Mouse (Mus musculus) induced T-regulatory cell, adult 2 months (primary cell): ENCODE measurements at regions not wholly inside any gene's neighbourhood (a gene's known extent, or its start where the extent isn't known, plus 50 kb on each side); places are given as distances from the start of the nearest gene placed in this dataset.

ENCODE experiments used
- DNase-seq: peaks from one replicate; pipeline ENCODE4 v3.0.0-alpha.2; 2012; ENCODE audit warnings: low read depth

DNA sequence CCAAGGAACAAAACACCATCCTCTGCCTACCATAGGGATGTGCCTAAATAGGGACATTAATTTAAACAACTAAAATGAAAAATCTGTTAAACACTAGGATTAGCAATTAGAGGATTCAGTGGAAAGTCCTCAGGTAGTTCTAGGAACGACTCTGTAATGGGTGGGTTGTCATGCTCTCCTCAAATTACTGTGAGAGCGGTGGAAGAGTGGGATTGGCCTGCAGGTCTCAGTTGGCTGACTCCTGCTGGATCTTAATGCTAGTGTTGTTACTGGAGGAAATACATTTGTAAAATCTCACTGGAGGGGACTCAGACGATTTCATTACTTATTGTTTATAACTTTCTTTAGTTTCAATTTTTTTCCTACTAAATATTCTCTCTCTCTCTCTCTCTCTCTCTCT lies 525.6 kb upstream of the 4930452B06Rik start:
- DNase-seq: no peak

DNA sequence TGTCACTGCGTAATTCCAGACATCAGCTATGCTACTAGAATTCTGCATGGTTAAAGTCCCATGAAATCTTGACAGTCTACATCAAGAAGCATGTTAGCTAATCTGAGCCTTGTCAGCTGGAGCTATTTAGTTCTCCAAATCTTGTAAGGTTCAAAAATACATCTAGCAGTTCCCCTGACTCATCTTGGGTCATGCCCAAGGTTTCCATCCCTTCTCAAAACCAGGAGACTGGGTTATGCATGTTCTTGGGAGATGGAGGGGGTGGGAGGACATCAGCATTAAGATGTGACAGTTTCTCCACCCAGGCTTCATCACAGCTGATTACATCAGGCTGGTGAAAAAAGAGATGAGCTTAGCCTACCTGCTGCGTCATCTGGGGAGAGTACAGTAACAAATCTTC lies 495.3 kb upstream of the 4930452B06Rik start:
- no peak for DNase-seq

DNA sequence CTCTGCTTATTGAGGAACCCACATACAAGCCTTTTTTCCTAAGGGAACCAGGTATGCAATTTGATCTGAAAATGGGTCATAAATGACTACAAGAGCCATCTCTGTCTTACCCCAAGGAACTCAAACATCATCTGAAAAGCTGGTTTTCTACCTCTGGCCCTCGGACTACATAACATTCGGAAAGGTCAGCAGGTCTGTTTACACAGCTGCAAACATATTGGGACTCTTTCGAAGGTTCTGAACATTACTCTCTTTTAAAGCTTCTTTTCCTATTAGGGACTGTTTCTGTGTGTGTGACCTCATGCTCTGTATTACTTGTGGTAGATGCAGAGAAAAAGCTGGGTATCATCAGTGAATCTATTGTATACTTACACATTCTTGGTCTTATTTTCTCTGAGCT lies 491.9 kb upstream of the 4930452B06Rik start:
- DNase-seq: no peak

DNA sequence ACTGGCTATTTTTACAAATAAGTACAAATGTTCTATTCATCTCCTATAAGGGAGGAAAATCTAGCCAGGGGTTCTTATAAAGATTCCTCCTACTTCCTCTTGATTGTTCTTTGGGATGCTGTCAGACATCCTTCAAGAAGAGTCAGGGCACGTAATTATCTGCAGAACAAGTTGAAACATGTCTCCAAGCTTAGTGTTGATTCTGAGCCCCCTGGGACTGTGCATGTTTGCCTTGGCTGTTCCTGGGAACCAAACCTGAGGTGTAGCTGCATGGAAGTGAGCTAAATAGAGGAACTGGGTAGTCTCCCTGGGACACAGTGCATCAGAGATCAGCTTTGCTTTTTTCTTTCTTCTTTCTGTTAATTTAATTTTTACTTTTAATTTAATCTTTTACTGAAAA lies 484.8 kb upstream of the 4930452B06Rik start:
- no peak for DNase-seq

DNA sequence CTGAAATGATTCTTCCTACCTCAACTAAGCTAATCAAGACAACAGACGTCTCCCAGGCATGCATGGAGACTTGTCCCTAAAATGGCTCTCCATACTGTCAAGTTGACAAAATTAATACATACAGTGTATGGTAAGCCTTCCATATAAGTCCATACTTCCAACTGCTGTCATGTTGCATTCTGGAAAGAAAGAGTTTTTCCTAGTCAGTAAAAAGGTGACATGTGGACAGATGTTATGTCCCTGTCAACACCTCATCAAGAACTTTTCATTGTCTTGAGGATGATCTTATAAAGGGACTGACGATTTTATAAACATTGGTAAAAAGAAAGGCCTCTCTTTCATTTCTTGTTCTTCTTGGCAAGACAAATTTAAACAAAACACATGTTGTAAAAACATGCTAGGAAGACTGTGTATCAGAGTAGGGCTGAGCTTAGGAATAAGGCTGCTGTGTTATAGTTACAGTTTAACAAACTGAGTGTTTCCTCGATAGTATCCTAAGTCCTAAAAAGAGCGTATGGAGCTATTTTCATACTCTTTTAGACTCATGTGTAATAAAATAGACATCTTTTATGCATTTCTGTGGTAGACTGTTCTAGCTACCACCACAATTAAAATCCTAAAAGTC lies 480.7 kb upstream of the 4930452B06Rik start:
- DNase-seq: no peak

DNA sequence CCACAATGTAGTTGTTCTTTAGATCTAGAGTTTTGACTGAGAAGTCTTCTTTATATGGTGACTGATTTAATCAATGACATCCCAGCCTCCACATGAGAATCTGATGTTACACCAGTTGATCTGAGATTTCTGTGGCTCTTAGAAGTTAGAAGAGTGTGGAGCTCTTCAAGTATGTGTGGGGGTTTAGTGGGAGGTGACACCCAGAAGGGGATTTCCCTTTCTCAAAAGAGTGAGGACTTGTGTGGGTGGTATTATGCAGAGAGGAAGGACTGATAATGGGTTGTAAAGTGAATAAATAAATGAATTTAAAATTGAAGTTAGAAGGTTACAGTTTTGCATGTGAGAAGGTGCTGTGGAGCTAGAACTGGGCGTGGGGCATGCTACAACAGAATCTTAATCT lies 439.7 kb upstream of the 4930452B06Rik start:
- no peak for DNase-seq

DNA sequence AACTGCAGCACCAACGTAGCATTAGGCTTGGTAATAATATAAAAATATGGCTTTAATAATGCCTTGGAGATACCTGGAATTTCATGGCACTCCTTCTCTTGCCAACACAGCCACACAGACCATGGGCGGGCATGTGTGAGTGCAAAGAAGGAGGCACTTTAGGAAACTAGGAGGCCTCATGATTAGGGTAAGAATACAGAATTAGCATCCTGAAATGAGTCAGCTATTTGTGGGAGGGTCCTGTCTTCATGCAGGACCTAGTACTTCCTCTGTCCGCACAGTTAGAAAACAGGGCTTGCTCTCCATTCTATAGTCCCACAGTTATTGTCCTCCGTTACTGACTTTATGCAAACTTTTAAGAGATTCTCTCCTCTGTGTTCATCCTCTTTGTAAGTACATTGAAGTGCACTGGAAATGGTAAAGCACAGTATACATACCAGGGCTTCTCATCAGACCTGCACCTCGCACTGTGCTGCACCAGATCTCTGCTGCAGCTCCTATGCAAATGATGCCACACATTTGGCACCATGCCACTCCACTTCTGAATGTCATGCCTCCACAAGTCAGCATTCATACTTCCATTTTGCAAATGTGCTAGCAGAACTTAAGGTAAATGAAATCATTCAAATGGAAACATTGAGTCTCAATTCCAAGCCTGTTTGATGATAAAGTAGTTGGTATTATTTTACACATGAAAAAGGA lies 423.7 kb upstream of the 4930452B06Rik start:
- no peak for DNase-seq

DNA sequence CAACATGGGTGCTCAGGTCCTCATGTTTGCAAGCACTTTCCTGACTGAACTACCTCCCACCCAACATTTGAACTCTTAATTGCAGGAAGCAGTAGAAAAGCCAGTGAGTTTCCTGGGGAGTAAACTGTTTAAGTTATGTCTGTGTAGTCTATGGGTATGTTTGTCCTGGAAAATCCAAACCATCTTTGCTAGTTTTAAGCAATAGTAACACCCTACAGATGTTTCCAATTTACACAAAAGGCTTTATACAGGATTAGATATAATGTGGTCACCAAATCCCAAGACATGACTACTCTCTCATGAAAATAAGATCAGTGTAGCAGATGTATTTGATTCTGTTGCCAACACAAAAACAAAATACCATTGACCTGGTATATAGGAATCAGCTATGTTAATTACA lies 421.1 kb upstream of the 4930452B06Rik start:
- no peak for DNase-seq

DNA sequence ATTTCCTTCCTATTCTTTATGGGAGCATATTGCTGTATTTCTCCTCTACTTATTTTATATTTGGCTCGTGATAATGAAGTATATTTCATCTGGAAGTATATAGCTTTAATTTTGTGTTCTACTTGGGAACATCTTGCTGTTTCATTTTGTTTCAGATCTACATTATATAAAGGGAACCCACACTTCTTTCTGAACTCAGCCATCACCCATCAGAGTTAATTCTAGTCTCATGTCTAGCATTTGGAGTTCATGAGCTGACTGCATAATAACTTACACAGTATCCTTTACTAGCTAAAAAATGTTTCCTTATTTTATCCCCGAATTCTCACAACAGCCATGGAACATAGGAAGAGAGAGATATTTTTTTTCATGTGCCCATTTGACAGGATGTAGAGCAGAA lies 413.6 kb upstream of the 4930452B06Rik start:
- DNase-seq: no peak

DNA sequence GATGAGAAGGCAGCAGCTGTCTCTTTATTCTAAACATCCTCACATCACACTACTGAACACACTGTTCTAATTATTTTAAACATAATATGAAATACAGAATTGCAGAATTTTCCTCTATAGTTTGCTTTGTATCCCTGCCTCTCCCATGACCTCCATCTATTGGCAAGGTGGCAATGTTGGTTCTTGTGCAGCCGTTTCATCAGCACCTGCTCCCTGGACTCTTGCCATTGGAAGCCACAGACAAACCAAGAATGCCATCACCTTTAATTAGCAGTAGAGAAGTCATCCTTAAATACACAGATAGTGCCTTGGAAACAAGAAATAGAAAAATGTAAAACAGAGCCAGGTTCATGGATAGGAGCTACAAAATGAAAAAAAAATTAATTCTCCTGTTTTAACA lies 413.0 kb upstream of the 4930452B06Rik start:
- no peak for DNase-seq

DNA sequence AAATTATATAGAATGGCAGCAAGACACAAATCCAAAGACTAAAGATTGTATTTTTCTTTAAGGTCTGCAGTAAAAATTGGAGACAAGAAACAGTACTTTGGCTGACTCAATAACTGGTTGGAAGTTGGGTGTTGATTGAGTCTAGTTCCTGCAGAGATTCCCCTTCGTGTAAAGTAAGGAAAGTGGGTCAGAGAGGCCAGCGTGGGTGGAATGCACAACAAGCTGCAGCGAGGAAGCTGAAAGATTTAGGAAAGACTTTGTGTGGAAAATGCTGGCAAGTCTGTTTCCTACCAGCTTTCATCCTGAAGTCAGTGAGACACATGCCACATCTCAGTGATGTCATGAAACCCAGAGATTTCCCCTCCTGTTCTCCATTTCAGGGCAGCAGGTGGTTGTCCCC lies 405.1 kb upstream of the 4930452B06Rik start:
- DNase-seq: no peak

DNA sequence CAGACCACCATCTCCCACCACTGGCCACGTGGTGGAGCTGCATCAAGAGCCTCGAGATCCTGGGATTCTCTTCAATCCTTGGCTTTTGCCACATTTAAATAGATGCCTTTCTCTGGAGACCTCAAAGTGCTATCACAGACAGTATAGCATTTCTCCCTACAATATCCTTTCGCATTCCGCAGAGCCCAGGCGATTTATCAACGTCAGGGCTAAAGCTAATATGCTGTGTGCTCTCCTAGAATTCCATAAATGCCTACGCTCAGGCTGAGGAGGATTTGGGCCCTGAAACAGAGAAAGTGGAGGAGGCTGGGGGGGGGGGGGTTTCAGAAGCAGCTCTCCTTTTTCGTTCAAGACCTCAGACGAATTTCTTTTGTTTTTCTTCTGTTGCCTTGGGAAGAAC lies 394.0 kb upstream of the 4930452B06Rik start:
- no peak for DNase-seq

DNA sequence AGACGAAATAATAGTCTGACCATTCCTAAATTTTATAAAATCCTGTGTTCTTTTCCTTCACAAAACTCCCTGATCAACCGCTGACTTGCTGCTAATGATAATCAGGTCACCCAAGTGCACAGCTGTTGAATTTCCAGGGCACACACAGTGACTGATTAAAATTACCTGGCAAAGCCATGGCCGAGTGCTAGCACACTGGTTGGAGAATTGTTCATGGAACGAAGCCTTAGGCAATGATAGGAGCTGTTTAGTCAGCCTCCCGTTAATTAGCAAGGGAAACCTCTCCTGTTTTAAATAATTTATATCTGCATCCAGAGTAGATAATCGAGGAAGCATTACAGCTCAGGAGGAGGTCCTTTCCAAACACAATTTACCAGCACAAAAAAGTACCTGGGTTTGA lies 362.8 kb upstream of the 4930452B06Rik start:
- no peak for DNase-seq

DNA sequence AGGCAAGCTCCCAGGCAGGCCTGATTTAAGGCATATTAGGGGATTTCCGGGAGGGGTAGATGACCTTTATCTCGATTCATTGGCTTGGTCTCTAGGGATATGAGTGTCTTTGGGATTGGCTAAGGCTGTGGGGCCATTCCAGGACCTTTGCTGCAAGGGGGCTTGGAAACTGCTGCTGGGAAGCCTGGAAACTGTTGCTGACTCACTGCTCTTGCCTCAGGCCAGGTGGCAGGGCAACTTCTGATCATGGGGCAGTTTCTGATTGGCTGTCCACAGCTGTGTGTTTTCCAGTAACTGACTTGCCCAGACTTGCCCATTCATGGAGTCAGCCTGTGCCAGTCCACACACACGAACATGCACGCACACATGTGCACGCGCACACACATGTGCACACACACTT lies 349.8 kb upstream of the 4930452B06Rik start:
- DNase-seq: no peak

DNA sequence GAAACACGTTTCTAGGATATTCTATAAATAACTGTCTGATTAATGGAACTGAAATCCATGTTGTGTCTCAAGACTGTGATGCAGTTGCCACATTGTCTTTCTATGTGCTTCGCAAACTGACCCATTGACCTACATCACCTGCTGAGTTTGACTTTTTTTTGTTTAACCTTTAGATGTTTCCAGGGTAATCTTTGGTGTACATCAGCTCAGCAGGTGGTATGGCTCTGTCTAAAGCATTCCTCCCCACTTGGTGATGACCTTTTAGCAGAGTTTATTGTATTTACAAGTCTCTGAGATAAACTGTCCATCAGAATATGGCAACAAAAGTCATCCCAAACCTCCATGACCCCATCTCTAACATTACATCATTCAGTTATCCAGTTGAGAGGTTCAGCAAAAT lies 337.0 kb upstream of the 4930452B06Rik start:
- DNase-seq: no peak

DNA sequence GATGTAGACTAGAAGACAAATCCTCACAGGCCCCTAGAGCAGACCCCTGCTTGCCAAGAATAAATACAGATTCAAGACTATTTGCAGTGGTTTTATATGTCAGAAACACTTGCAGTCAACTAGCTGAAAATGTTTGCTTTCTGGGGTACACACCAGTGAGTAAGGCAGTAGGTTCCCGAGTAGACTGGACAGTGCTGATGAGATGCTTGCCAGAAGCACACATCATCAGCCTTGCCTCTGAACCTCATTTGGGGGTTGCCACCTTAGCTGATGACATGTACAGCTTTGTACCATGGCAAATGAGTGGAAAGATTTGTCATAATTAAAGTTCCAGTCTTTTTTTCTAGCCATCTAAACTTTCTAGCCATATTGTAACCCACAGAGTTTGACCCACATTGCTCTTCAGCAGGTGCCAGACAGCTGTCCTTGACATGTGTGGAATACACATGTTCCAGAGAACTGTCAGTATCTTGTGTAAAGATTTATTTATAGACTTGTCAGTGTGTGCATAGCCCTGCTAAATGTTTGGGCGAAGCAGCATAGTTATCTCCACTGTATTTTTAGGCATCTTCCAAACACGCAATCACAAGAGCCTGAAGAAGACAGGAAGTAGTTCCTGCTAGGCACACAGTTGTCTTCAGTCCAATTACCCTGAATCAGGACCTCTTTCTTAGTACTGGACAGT lies 334.5 kb upstream of the 4930452B06Rik start:
- DNase-seq: no peak

DNA sequence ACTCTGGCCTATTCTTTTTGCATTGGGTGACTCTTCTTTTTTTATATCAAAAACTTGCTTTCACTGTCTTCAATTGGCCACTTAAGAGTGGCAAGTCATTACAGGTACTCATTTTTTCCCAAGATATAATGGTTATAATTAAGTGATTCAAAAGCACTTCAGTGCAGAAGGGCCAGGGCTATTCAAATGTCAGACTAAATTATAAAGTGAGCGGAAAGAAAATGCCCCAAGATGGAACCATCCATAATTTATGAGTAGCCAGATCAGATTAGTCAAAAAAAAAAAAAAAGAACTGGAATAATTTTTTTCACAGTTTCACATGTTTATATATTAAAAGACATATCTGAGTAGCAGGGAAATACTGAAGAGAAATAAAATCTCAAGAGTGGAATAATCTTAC lies 333.8 kb upstream of the 4930452B06Rik start:
- DNase-seq: no peak

DNA sequence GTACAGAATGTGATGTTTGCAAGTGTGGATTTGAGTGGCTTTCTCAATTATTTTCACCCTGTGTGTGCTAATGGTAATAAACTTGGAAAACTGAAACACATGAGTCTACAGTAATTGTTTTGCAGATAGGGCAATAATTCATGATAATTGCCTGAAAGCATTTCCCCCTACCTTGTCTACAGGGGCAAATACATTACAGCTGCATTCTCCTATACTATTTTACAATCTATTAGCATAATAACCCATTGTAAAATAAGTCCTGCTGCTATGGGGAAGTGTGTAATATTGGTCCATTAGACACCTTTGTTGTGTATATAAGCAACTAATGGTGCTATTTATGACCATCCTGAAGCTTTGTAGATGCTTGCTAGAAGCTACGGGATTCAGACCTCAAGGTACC lies 327.4 kb upstream of the 4930452B06Rik start:
- DNase-seq: no peak

DNA sequence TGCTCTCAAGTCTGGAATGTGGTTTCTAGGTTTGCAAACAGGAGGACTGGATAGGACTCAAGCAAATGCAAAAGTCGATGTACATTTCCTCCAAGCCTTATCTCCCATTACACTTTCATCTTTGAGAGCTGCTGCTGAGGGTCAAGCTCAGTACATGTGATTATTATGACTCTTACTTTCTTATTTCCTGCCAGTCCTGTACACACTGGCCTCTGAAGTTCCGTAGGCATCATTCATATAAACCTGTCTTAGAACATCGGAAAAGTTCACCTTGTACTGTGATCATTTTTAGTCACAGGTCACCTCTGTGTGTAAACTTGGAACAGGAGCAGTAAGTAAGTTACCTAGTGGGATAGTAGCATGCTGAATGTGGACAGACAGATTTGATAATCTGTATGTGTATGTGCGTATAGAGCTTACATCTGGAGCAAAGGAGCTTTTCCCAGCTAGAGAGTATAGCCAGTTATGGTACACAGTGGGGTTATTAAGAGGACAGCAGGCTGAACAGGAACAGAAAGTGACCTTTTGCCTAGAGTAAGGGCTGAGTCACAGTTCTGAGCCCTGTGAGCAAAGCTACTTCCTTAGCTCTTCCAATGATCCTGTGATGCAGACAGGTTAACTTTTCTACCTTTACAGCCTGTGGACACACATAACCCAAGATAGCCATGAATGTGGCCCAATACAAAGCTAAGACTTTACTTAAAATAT lies 319.2 kb upstream of the 4930452B06Rik start:
- no peak for DNase-seq

DNA sequence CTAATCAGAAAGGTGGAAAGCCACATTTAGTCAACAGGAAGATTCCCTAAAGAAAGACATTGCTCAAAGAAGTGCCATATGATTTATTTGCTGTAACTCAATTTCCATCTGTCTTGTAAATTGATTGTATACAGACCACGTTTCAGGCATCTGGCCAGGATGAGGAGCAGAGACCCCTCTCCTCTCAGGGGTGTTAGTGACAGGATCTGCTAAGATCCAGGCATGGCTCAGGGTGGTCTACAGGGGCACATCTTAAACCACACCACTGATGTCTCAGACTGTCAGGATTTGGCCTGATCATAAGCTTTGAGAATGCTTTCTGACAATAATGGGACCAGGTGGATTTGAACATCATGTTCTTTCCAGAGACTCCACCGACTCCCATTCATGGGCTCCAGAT lies 295.5 kb upstream of the 4930452B06Rik start:
- no peak for DNase-seq

DNA sequence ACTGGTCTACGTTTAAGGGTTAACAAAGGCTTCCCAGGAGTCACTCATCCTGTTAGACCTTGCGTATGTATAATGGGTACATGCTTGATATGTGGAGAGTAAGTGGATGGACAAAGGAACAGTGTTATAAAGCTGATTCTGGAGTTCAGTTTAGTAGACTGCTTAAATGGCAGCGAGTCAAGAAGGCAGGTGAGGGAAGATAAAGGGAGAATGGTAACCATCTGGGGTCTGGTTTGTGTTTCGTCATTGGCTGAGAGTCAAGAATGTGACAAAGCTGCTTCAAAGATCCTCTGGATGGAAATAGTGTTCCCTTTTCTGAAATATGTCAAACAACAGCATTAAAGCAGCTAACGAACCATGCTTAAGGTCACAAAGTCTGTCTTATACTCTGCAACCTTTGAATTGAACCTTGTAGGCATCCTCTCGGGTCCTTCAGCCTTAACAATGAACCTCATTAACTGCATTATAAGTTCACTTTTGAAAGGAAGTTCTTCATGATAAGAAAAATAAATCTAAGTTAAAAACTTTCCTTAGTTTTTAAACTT lies 286.9 kb upstream of the 4930452B06Rik start:
- DNase-seq: no peak

DNA sequence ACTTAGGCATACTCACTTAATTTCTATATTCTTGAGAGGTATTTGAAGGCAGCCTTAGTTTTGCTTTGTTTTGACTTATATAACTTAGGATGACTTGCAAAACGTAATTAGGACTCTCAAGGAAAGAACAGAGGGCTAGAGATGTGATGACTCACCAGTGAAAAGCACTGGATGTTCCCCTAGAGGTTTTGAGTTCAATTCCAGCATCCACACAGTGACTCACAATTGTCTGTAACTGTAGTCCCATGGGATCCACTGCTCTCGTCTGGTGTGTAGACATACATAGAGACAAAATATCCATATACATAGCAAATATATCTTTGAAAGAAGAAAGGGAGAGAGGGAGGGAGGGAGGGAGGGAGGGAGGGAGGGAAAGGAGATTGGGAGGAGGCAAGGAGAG lies 282.7 kb upstream of the 4930452B06Rik start:
- no peak for DNase-seq
